ENCODE assay signal across 15 mouse cellular contexts in the genomic region with DNA sequence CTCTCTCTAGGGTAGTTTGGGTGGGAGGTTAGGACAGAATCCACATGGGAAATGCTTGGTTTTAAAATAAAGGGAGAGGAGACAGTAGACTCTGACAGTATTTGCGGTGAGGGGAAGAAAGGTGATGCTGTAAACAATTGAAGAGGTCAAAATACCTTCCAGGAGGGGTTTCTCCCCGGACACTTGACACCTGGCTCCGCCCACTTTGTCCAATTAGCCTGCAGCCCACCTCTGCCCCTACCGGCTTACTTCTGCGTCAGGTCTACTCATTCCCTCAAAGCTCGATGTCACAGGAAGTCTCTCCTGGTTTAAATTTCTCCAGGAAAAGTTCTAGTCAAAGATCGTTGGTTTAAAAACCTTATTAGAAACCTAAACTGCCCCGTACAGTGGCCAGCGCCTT. TPM values are rescaled to one million over a fixed set of nuclear protein-coding genes. Genes with fewer than 3 reads are reported as not detected.
DNase-seq lines count a peak whose midpoint lies in the region; ATAC-seq and TF ChIP-seq lines count a peak whose summit lies in the region.
"Had no signal": no experiment of that assay in that cellular context is flagged by ENCODE, and none has a peak within 500 bp of the region (broad histone marks: within the 10 kb centered on the region; RNA-seq: fewer than 3 reads in every experiment).

No protein-coding gene starts in this region.

- H3K9me3 ChIP-seq in heart, embryonic 10.5 days = no peaks in the 10 kb centered on the region
- H3K9me3 ChIP-seq in kidney, postnatal 0 days (replicated peaks; ENCODE audit: low read length) = no peaks in the 10 kb centered on the region
- no peaks in the 10 kb centered on the region for H3K9me3 ChIP-seq in ES-E14 (ENCODE audit: control insufficient read depth, insufficient read depth, low read depth, low read length)
- H3K9me3 ChIP-seq in limb, embryonic 12.5 days = no peaks in the 10 kb centered on the region
- H3K9me3 ChIP-seq: hindbrain, embryonic 12.5 days; intestine, embryonic 15.5 days; liver, embryonic 15.5 days; midbrain, embryonic 12.5 days had no signal

- DNase-seq in heart, embryonic 10.5 days (ENCODE audit: low spot score) = no peak
- DNase-seq in heart, adult 9 months (ENCODE audit: low spot score in 2 of 2) = no peak
- no peak for DNase-seq in kidney, postnatal 0 days (ENCODE audit: low spot score)
- no peak for DNase-seq in kidney, adult 11 months
- no peak for DNase-seq in ES-E14 (ENCODE audit: low read depth, low spot score)
- DNase-seq in T-cell, adult 2 months (ENCODE audit: low spot score) = no peak
- DNase-seq in testis, postnatal 10 days (ENCODE audit: low spot score) = no peak
- DNase-seq: cerebellum, postnatal 10 days; gastrocnemius, postnatal 25 days; right cerebral cortex, postnatal 14 days had no signal

- no peak for ATAC-seq in kidney, postnatal 0 days (replicated peaks; ENCODE audit: low FRiP score, low read depth)
- no peak for ATAC-seq in limb, embryonic 12.5 days (ENCODE audit: insufficient number of reproducible peaks, insufficient read depth, low FRiP score, low TSS enrichment, low read depth)
- ATAC-seq: intestine, embryonic 15.5 days had no signal

- in situ Hi-C loops in ES-E14 (cut with MboI; ENCODE audit: low sequenced_read_pairs in 2 of 2, unreplicated experiment in 2 of 2) = no loop called here

- H3K27ac ChIP-seq in heart, embryonic 10.5 days = no peak overlapping the region
- no peak overlapping the region for H3K27ac ChIP-seq in kidney, postnatal 0 days
- H3K27ac ChIP-seq in ES-E14 (ENCODE audit: insufficient read depth, low read depth, low read length, poor library complexity, severe bottlenecking) = no peak overlapping the region
- no peak overlapping the region for H3K27ac ChIP-seq in limb, embryonic 12.5 days
- H3K27ac ChIP-seq: hindbrain, embryonic 12.5 days; intestine, embryonic 15.5 days; liver, embryonic 15.5 days; midbrain, embryonic 12.5 days had no signal

- WGBS in heart, embryonic 10.5 days = 5% methylated on average over 9 of the region's 9 CpGs
- WGBS in kidney, postnatal 0 days = 7% methylated on average over 9 of the region's 9 CpGs
- WGBS in limb, embryonic 12.5 days = 1% methylated on average over 9 of the region's 9 CpGs

- H3K27me3 ChIP-seq in heart, embryonic 10.5 days (ENCODE audit: insufficient read depth, poor library complexity, severe bottlenecking) = no peaks in the 10 kb centered on the region
- H3K27me3 ChIP-seq in kidney, postnatal 0 days (ENCODE audit: insufficient read depth, low read length) = no peaks in the 10 kb centered on the region
- H3K27me3 ChIP-seq in limb, embryonic 12.5 days = no peaks in the 10 kb centered on the region
- H3K27me3 ChIP-seq: intestine, embryonic 15.5 days had no signal

- H3K4me1 ChIP-seq in heart, embryonic 10.5 days = peaks cover 26% of the 10 kb centered on the region
- H3K4me1 ChIP-seq in kidney, postnatal 0 days (replicated peaks; ENCODE audit: insufficient read depth, low read length) = no peaks in the 10 kb centered on the region; the same call in 1 of the 2 replicates
- H3K4me1 ChIP-seq in ES-E14 (ENCODE audit: control insufficient read depth in 2 of 2, insufficient read depth in 2 of 2, low read length in 2 of 2, poor library complexity in 1 of 2) = peaks cover 9 to 17% of the 10 kb centered on the region in 2 experiments; a peak in 3 of 4 replicates
- peaks cover 23% of the 10 kb centered on the region for H3K4me1 ChIP-seq in limb, embryonic 12.5 days (replicated peaks)
- H3K4me1 ChIP-seq: intestine, embryonic 15.5 days; liver, embryonic 15.5 days had no signal

- peak overlapping the region; percentile 7; the same call in 1 of the 2 replicates for H3K4me2 ChIP-seq in kidney, postnatal 0 days (ENCODE audit: low read length)
- H3K4me2 ChIP-seq in limb, embryonic 12.5 days = peak overlapping the region; percentile 33
- H3K4me2 ChIP-seq: hindbrain, embryonic 12.5 days; intestine, embryonic 15.5 days; liver, embryonic 15.5 days; midbrain, embryonic 12.5 days had no signal

- no peak overlapping the region for H3K9ac ChIP-seq in kidney, postnatal 0 days (ENCODE audit: low read depth, low read length)
- no peak overlapping the region for H3K9ac ChIP-seq in ES-E14 (ENCODE audit: insufficient read depth, low read depth, low read length, poor library complexity, severe bottlenecking)
- H3K9ac ChIP-seq in limb, embryonic 12.5 days (replicated peaks) = no peak overlapping the region
- H3K9ac ChIP-seq: hindbrain, embryonic 12.5 days; intestine, embryonic 15.5 days; liver, embryonic 15.5 days; midbrain, embryonic 12.5 days had no signal

- peak overlapping the region; percentile 42 for H3K4me3 ChIP-seq in heart, embryonic 10.5 days
- H3K4me3 ChIP-seq in kidney, postnatal 0 days (replicated peaks; ENCODE audit: low read depth, low read length) = no peak overlapping the region
- H3K4me3 ChIP-seq in ES-E14 (ENCODE audit: insufficient read depth in 1 of 2, low read depth in 1 of 2, low read length in 2 of 2, poor library complexity in 1 of 2, severe bottlenecking in 1 of 2) = peak overlapping the region; percentile 1 to 45; a peak in 3 of 4 replicates
- H3K4me3 ChIP-seq in limb, embryonic 12.5 days (replicated peaks) = no peak overlapping the region
- H3K4me3 ChIP-seq: hindbrain, embryonic 12.5 days; intestine, embryonic 15.5 days; liver, embryonic 15.5 days; midbrain, embryonic 12.5 days had no signal

- TF ChIP-seq CTCF in kidney, postnatal 0 days (IDR thresholded peaks at IDR 0.05; ENCODE audit: low read depth) = 0 out of 2 replicates have a peak, but pooled peaks have one; percentile 25

- H3K36me3 ChIP-seq in heart, embryonic 10.5 days = no peaks in the 10 kb centered on the region
- H3K36me3 ChIP-seq in kidney, postnatal 0 days (ENCODE audit: insufficient read depth, low read length) = no peaks in the 10 kb centered on the region
- H3K36me3 ChIP-seq in ES-E14 (ENCODE audit: control insufficient read depth, insufficient read depth, low read length, poor library complexity, severe bottlenecking) = no peaks in the 10 kb centered on the region
- no peaks in the 10 kb centered on the region for H3K36me3 ChIP-seq in limb, embryonic 12.5 days
- H3K36me3 ChIP-seq: hindbrain, embryonic 12.5 days; intestine, embryonic 15.5 days; liver, embryonic 15.5 days; midbrain, embryonic 12.5 days had no signal

TF ChIP-seq in ES-E14, 5 proteins besides CTCF, POLR2A, EP300 and RAD21:
- TF ChIP-seq MAFK (IDR thresholded peaks at IDR 0.05; ENCODE audit: insufficient read depth, low read depth, low read length) (no peak), HCFC1 (IDR thresholded peaks at IDR 0.05; ENCODE audit: borderline replicate concordance, insufficient read depth, low read length) (no peak), ZNF384 (IDR thresholded peaks at IDR 0.05; ENCODE audit: low read depth, low read length) (no peak), ZC3H11A (IDR thresholded peaks at IDR 0.05; ENCODE audit: borderline replicate concordance, low read depth, low read length) (no peak), CHD2 (IDR thresholded peaks at IDR 0.05; ENCODE audit: low read depth, low read length) (no peak)

RNA-seq across cellular contexts. Expression of a gene that starts 8.5 kb away (rescaled TPM):
- polyA plus RNA-seq in heart, embryonic 10.5 days (2016; fragmentation: Nextera tagmentation; extraction: Ambion mirVana) = 31.0 and 34.7 TPM in 2 replicates
- 20.4 and 21.3 TPM in 2 replicates for polyA plus RNA-seq in kidney, postnatal 0 days (2015; fragmentation: Nextera tagmentation; extraction: Ambion mirVana)
- total RNA-seq in ES-E14 (2012; rRNA removed) = 10.5 and 13.8 TPM in 2 replicates
- polyA plus RNA-seq in limb, embryonic 12.5 days (2016; fragmentation: Nextera tagmentation; extraction: Ambion mirVana) = 47.2 and 49.3 TPM in 2 replicates

Comparison
In these comparisons a context has a peak if more than half of its experiments do, and no peak if none do; other contexts are left out.
1. H3K4me3 ChIP-seq: peak in heart, embryonic 10.5 days (single experiment) and ES-E14 (2 of 2); none in kidney, postnatal 0 days (single experiment) and limb, embryonic 12.5 days (single experiment).